Mouse (Mus musculus): ENCODE measurements around the gene 3110082I17Rik.

- TF ChIP-seq CTCF (conservative IDR thresholded peaks at IDR 0.05; ENCODE audit: low read length) (no peak), NANOG (IDR thresholded peaks at IDR 0.05; ENCODE audit: borderline replicate concordance, low read length) (no peak), POU5F1 (IDR thresholded peaks at IDR 0.05; ENCODE audit: borderline replicate concordance, low read length) (no peak)
These were observed 86.4 kb downstream of the 3110082I17Rik start for GRCm38 (mm10) chr5:139373889-139374444.
